21 mouse cellular contexts compared by ENCODE assay signal in the genomic region with DNA sequence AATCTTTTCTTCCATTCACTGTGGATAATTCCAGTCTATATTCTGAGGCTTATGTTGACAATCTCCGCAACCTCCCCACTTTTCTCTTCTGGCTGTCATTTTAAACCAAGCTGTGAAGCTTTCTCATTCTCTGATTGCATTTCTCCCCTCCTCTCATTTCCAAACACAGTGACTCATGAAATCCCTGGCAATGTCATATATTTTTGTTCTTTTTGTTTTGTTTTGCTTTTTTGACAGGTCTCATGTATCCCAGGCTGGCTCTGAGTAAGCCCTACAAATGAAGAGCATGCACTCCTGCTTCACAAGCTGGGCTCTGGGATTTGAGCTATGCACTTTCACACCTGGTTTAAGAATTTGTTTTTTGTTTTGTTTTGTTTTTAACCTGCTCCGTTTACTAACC.
A peak's percentile ranks its signal among the peaks of the same experiment; 100 is the strongest.
DNase-seq lines count a peak whose midpoint lies in the region; TF ChIP-seq lines count a peak whose summit lies in the region.
"Had no signal": no experiment of that assay in that cellular context is flagged by ENCODE, and none has a peak within 500 bp of the region (broad histone marks: within the 10 kb centered on the region; RNA-seq: fewer than 3 reads in every experiment).

No protein-coding gene starts in this region.

- H3K9me3 ChIP-seq in limb, embryonic 10.5 days (replicated peaks), result no peaks in the 10 kb centered on the region; the same call in 1 of the 2 replicates
- H3K9me3 ChIP-seq: embryonic facial prominence, embryonic 12.5 days; forebrain, embryonic 15.5 days had no signal

- 95% methylated on average over 2 of the region's 2 CpGs for WGBS in limb, embryonic 10.5 days
- WGBS in thymus, adult 2 months, result 96% methylated on average over 2 of the region's 2 CpGs

- DNase-seq in layer of hippocampus, adult 2 months (ENCODE audit: low spot score in 2 of 2), result no peak
- DNase-seq in layer of hippocampus, postnatal 10 days (ENCODE audit: low spot score in 2 of 2), result no peak
- DNase-seq in adipocyte (ENCODE audit: low spot score), result peak; percentile 48
- DNase-seq in limb, embryonic 10.5 days (ENCODE audit: low spot score), result no peak
- DNase-seq in right cerebral cortex, postnatal 25 days, result no peak
- DNase-seq in thymus, postnatal 25 days, result no peak
- no peak for DNase-seq in thymus, adult 2 months
- DNase-seq: adrenal gland, adult 2 months; adrenal gland, postnatal 10 days; adrenal gland, postnatal 25 days; cerebellum, adult 11-12 months; cerebellum, adult 2 months; cerebellum, adult 9-10 months; cerebellum, postnatal 10 days; cerebellum, postnatal 25 days; forebrain, postnatal 0 days had no signal

- TF ChIP-seq CTCF in layer of hippocampus, adult 2 months (conservative IDR thresholded peaks at IDR 0.05), result no peak
- TF ChIP-seq CTCF in thymus, adult 2 months (IDR thresholded peaks at IDR 0.05; ENCODE audit: borderline replicate concordance, control insufficient read depth, extremely low read depth, insufficient read depth, low read length, poor library complexity), result no peak

- TF ChIP-seq POLR2A in thymus, adult 2 months (IDR thresholded peaks at IDR 0.05; ENCODE audit: control insufficient read depth, extremely low read depth, insufficient read depth, low read length, poor library complexity), result no peak

- peaks cover 18% of the 10 kb centered on the region for H3K27me3 ChIP-seq in limb, embryonic 10.5 days (ENCODE audit: low read depth, poor library complexity, severe bottlenecking)
- H3K27me3 ChIP-seq in thymus, adult 2 months (ENCODE audit: control insufficient read depth, insufficient read depth, low read length), result no peaks in the 10 kb centered on the region
- H3K27me3 ChIP-seq: forebrain, embryonic 13.5 days; forebrain, embryonic 15.5 days; Patski had no signal

- H3K4me3 ChIP-seq in layer of hippocampus, adult 2 months, result no peak overlapping the region
- no peak overlapping the region for H3K4me3 ChIP-seq in limb, embryonic 10.5 days
- no peak overlapping the region for H3K4me3 ChIP-seq in thymus, adult 2 months (ENCODE audit: control insufficient read depth, insufficient read depth, low read length)
- H3K4me3 ChIP-seq: embryonic facial prominence, embryonic 10.5 days; embryonic facial prominence, embryonic 12.5 days; forebrain, embryonic 13.5 days; forebrain, embryonic 15.5 days had no signal

- no peaks in the 10 kb centered on the region for H3K36me3 ChIP-seq in limb, embryonic 10.5 days
- H3K36me3 ChIP-seq in thymus, adult 2 months (ENCODE audit: control insufficient read depth, insufficient read depth, low read length), result no peaks in the 10 kb centered on the region
- H3K36me3 ChIP-seq: embryonic facial prominence, embryonic 10.5 days; embryonic facial prominence, embryonic 12.5 days; forebrain, embryonic 15.5 days had no signal

- H3K4me1 ChIP-seq in limb, embryonic 10.5 days, result peaks cover 66% of the 10 kb centered on the region
- no peaks in the 10 kb centered on the region; the same call in 1 of the 2 replicates for H3K4me1 ChIP-seq in thymus, adult 2 months (replicated peaks; ENCODE audit: control insufficient read depth, insufficient read depth, low read length)

- peak overlapping the region; percentile 53 for H3K27ac ChIP-seq in layer of hippocampus, adult 2 months
- peak overlapping the region; percentile 71; the same call in 1 of the 2 replicates for H3K27ac ChIP-seq in limb, embryonic 10.5 days
- H3K27ac ChIP-seq in thymus, adult 2 months (ENCODE audit: control insufficient read depth, insufficient read depth, low read length), result no peak overlapping the region
- H3K27ac ChIP-seq: embryonic facial prominence, embryonic 10.5 days; embryonic facial prominence, embryonic 12.5 days; forebrain, embryonic 13.5 days; forebrain, embryonic 15.5 days had no signal
